Mouse (Mus musculus): ENCODE results near the gene Gmppa.

DNA sequence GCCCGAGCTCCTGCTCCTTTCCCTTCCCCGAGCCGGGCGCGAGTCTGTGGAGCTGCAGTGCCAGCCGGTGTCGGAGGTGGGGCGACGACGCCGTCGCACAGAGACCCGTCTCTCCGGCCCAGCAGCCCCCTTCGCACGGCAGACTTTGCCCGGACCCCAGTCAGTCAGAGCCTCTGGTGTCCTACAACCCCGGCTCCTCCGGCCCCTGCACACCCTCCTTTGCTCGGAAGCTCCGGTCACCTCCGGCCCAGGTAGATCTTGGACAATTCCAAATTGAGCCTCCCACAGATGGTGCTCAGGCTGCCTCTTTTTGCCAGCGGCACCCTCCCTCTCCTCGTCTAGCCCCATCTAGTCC lies 43.9 kb downstream of the Gmppa start:
- TF ChIP-seq CTCF (IDR thresholded peaks at IDR 0.05; ENCODE audit: control insufficient read depth, insufficient read depth, insufficient replicate concordance, low read depth, low read length) (no peak), POLR2A (IDR thresholded peaks at IDR 0.05; ENCODE audit: control insufficient read depth, low read depth, low read length) (no peak)
